Mouse (Mus musculus) testis, adult 2 months (tissue): Measurements from ENCODE around the gene Msh6.

ENCODE experiments used
- CTCF ChIP-seq: fragments of 200-500 bp; IDR thresholded peaks from 2 replicates; pipeline ENCODE4 v1.5.1; 2012; ENCODE audit warnings: low read depth, mild to moderate bottlenecking, inconsistent platforms, low read length, moderate library complexity; ENCODE audit not compliant: control insufficient read depth, insufficient read depth, insufficient replicate concordance
- POLR2A ChIP-seq: fragments of 200-500 bp; IDR thresholded peaks from 2 replicates; pipeline ENCODE4 v1.6.1; 2012; ENCODE audit warnings: low read depth, mild to moderate bottlenecking, inconsistent platforms, low read length, moderate library complexity; ENCODE audit not compliant: control insufficient read depth

- TF ChIP-seq POLR2A (no peak), CTCF (no peak)
Measured at GRCm38 (mm10) chr17:88004892-88005291, 30.0 kb downstream of the Msh6 start.
